Mouse (Mus musculus) B cell, adult 62 days (primary cell): ENCODE results near the gene Med11. TPM values are rescaled to one million over a fixed set of nuclear protein-coding genes. Genes with fewer than 3 reads are reported as not detected.

Experiments
- total RNA-seq: library from RNA; stranded (reverse); gene quantifications from 4 replicates; pipeline ENCODE4 v1.2.4, GENCODE M21; 2023

The Med11 gene
- 41.2 to 54.4 TPM (median 43.1 TPM) in 4 replicates for total RNA-seq

GRCm38 (mm10) chr11:70451797-70452498 is at the start of gene Med11:
TSS of gene Med11 (plus strand) at chr11:70451919.

GRCm38 (mm10) chr11:70409594-70410296 is 42.0 kb upstream of the Med11 start, which contains the start of gene Pelp1:
TSS of gene Pelp1 (minus strand) at chr11:70410031.

GRCm38 (mm10) chr11:70432048-70432894 is 19.4 kb upstream of the Med11 start, which contains the start of gene Arrb2:
TSS of gene Arrb2 (plus strand) at chr11:70432635.

GRCm38 (mm10) chr11:70458688-70459600 is 7.2 kb downstream of the Med11 start, which contains the start of gene Zmynd15:
TSS of gene Zmynd15 (plus strand) at chr11:70459433.

GRCm38 (mm10) chr11:70459601-70460101 is 7.9 kb downstream of the Med11 start, which contains the start of gene Cxcl16:
TSS of gene Cxcl16 (minus strand) at chr11:70459984.

Other genes starting within 250 kb of the Med11 start
- gene Slc16a11, start 239.2 kb upstream of the Med11 start, total RNA-seq: not detected in 4 replicates
- 2.3 to 6.7 TPM (median 2.5 TPM) in 4 replicates for gene Slc16a13, start 230.9 kb upstream of the Med11 start, total RNA-seq
- 0.38 to 0.97 TPM (median 0.72 TPM) in 3 of 4 replicates, not detected in the other for gene Bcl6b, start 222.1 kb upstream of the Med11 start, total RNA-seq
- gene 0610010K14Rik, start 214.0 kb upstream of the Med11 start, total RNA-seq: 58.0 to 66.5 TPM (median 65.5 TPM) in 4 replicates
- gene Gm21988, start 212.1 kb upstream of the Med11 start, total RNA-seq: 1.9 to 7.8 TPM (median 4.1 TPM) in 4 replicates
- 56.1 to 99.7 TPM (median 83.1 TPM) in 4 replicates for gene Rnasek, start 212.1 kb upstream of the Med11 start, total RNA-seq
- 0.18 to 0.31 TPM (median 0.26 TPM) in 3 of 4 replicates, not detected in the other for gene Alox12, start 196.6 kb upstream of the Med11 start, total RNA-seq
- gene Alox12e, start 129.3 kb upstream of the Med11 start, total RNA-seq: not detected in 4 replicates
- 2.2 TPM in 1 of 4 replicates, not detected in the others for gene Alox15, start 99.9 kb upstream of the Med11 start, total RNA-seq
- gene Pelp1, start 41.9 kb upstream of the Med11 start, total RNA-seq: 26.2 to 28.3 TPM (median 27.4 TPM) in 4 replicates
- gene Arrb2, start 19.3 kb upstream of the Med11 start, total RNA-seq: 96.8 to 105 TPM (median 102 TPM) in 4 replicates
- 0.41 to 3.1 TPM (median 0.87 TPM) in 4 replicates for gene Zmynd15, start 7.5 kb downstream of the Med11 start, total RNA-seq
- gene Cxcl16, start 8.1 kb downstream of the Med11 start, total RNA-seq: 8.6 to 11.2 TPM (median 9.8 TPM) in 4 replicates
- gene Tm4sf5, start 53.3 kb downstream of the Med11 start, total RNA-seq: not detected in 4 replicates
- not detected in 4 replicates for gene Vmo1, start 62.7 kb downstream of the Med11 start, total RNA-seq
- gene Gltpd2, start 67.3 kb downstream of the Med11 start, total RNA-seq: not detected in 4 replicates
- 123 to 130 TPM (median 128 TPM) in 4 replicates for gene Psmb6, start 73.4 kb downstream of the Med11 start, total RNA-seq
- gene Gm40193, start 81.0 kb downstream of the Med11 start, total RNA-seq: not detected in 4 replicates
- gene Pld2, start 88.1 kb downstream of the Med11 start, total RNA-seq: 3.6 to 6.9 TPM (median 4.8 TPM) in 4 replicates
- 83.2 to 99.3 TPM (median 92.6 TPM) in 4 replicates for gene Mink1, start 111.0 kb downstream of the Med11 start, total RNA-seq
- not detected in 4 replicates for gene 4930544D05Rik, start 163.9 kb downstream of the Med11 start, total RNA-seq
- gene Chrne, start 167.3 kb downstream of the Med11 start, total RNA-seq: 2.2 TPM in 1 of 4 replicates, not detected in the others
- not detected in 4 replicates for gene Gp1ba, start 187.2 kb downstream of the Med11 start, total RNA-seq
- gene Rnf167, start 195.3 kb downstream of the Med11 start, total RNA-seq: 191 to 209 TPM (median 198 TPM) in 4 replicates
- gene Slc25a11, start 195.6 kb downstream of the Med11 start, total RNA-seq: 63.0 to 77.8 TPM (median 66.3 TPM) in 4 replicates
- 1,311 to 1,415 TPM (median 1,337 TPM) in 4 replicates for gene Pfn1, start 202.7 kb downstream of the Med11 start, total RNA-seq
- 27.9 to 35.0 TPM (median 31.9 TPM) in 4 replicates for gene Eno3, start 205.3 kb downstream of the Med11 start, total RNA-seq
- gene Spag7, start 217.5 kb downstream of the Med11 start, total RNA-seq: 34.1 to 44.3 TPM (median 40.2 TPM) in 4 replicates
- 60.2 to 85.3 TPM (median 65.6 TPM) in 4 replicates for gene Camta2, start 236.2 kb downstream of the Med11 start, total RNA-seq
- 1.4 to 2.5 TPM (median 2.2 TPM) in 4 replicates for gene Inca1, start 248.2 kb downstream of the Med11 start, total RNA-seq
- gene Kif1c, start 248.6 kb downstream of the Med11 start, total RNA-seq: 27.1 to 33.9 TPM (median 29.3 TPM) in 4 replicates